Mouse (Mus musculus): Measurements from ENCODE around the gene Rec8. TPM values are rescaled to one million over a fixed set of nuclear protein-coding genes. Genes with fewer than 3 reads are reported as not detected.

Rec8 gene
- polyA plus RNA-seq, 1 experiment from 2014 or later, result not detected

GRCm38 (mm10) chr14:55608339-55608738, 9.5 kb upstream of the Rec8 start:
- ATAC-seq (no peak), DNase-seq (ENCODE audit: low read depth, low spot score) (no peak)
- ChIA-PET CTCF (no interaction called here), POLR2A (interaction anchor here (1.2 kb wide), 1 partner anchor 45 kb away, joined by 3 read pairs; no protein-coding TSS in a partner anchor)
- H3K27me3 ChIP-seq, result no peaks in the 10 kb centered on the region
- no peak for TF ChIP-seq CTCF (IDR thresholded peaks at IDR 0.05)
- in situ Hi-C loops (cut with MboI; ENCODE audit: low pct_unique_long_range_greater_than_20kb), result no loop called here

GRCm38 (mm10) chr14:55613346-55613745, 4.5 kb upstream of the Rec8 start:
- H3K27me3 ChIP-seq, result no peaks in the 10 kb centered on the region
- CTCF ChIA-PET, result interaction anchor here (0.9 kb wide), 1 partner anchor 16 kb away, joined by 3 read pairs; no protein-coding TSS in a partner anchor
- POLR2A ChIA-PET, result no interaction called here
- in situ Hi-C loops (cut with MboI; ENCODE audit: low pct_unique_long_range_greater_than_20kb), result loop anchor here (10.0 kb wide), 1 partner anchor 119 kb away; the partner anchor contains the start of gene Carmil3
- TF ChIP-seq CTCF (IDR thresholded peaks at IDR 0.05), result no peak
- ATAC-seq (peak; percentile 85), DNase-seq (ENCODE audit: low read depth, low spot score) (peak; percentile 62)

GRCm38 (mm10) chr14:55614565-55615178, 3.2 kb upstream of the Rec8 start:
- ChIA-PET POLR2A (interaction anchor here (0.6 to 0.7 kb wide), 2 partner anchors 10 to 22 kb away, joined by 3 read pairs; no protein-coding TSS in a partner anchor), CTCF (no interaction called here)
- DNase-seq (ENCODE audit: low read depth, low spot score) (no peak), ATAC-seq (no peak)
- no peak for TF ChIP-seq CTCF (IDR thresholded peaks at IDR 0.05)
- in situ Hi-C loops (cut with MboI; ENCODE audit: low pct_unique_long_range_greater_than_20kb), result loop anchor here (10.0 kb wide), 1 partner anchor 120 kb away; the partner anchor contains the start of gene Carmil3
- H3K27me3 ChIP-seq, result no peaks in the 10 kb centered on the region

GRCm38 (mm10) chr14:55615876-55616275, 2.0 kb upstream of the Rec8 start:
- no peaks in the 10 kb centered on the region for H3K27me3 ChIP-seq
- ChIA-PET POLR2A (interaction anchor here (0.6 to 0.7 kb wide), 3 partner anchors 24 to 848 kb away, joined by 3 to 5 read pairs (median 3); no protein-coding TSS in a partner anchor), CTCF (no interaction called here)
- no peak for TF ChIP-seq CTCF (IDR thresholded peaks at IDR 0.05)
- in situ Hi-C loops (cut with MboI; ENCODE audit: low pct_unique_long_range_greater_than_20kb), result loop anchor here (10.0 kb wide), 1 partner anchor 121 kb away; the partner anchor contains the start of gene Carmil3
- DNase-seq (ENCODE audit: low read depth, low spot score) (no peak), ATAC-seq (no peak)

- no peaks in the 10 kb centered on the region for H3K27me3 ChIP-seq
- TF ChIP-seq CTCF (IDR thresholded peaks at IDR 0.05), result no peak
- DNase-seq (ENCODE audit: low read depth, low spot score) (no peak), ATAC-seq (no peak)
- ChIA-PET CTCF (no interaction called here), POLR2A (no interaction called here)
- in situ Hi-C loops (cut with MboI; ENCODE audit: low pct_unique_long_range_greater_than_20kb), result loop anchor here (10.0 kb wide), 1 partner anchor 122 kb away; the partner anchor contains the start of gene Carmil3
Observed at GRCm38 (mm10) chr14:55616844-55617243, 993 bp upstream of the Rec8 start.

- no peaks in the 10 kb centered on the region for H3K27me3 ChIP-seq
- CTCF ChIA-PET, result no interaction called here
- no peak for ATAC-seq
- no peak for DNase-seq (ENCODE audit: low read depth, low spot score)
- no peak for TF ChIP-seq CTCF (IDR thresholded peaks at IDR 0.05)
- in situ Hi-C loops (cut with MboI; ENCODE audit: low pct_unique_long_range_greater_than_20kb), result loop anchor here (10.0 kb wide), 1 partner anchor 124 kb away; the partner anchor contains the start of gene Carmil3
- POLR2A ChIA-PET, result interaction anchor here (0.6 kb wide), 1 partner anchor 242 kb away, joined by 3 read pairs; no protein-coding TSS in a partner anchor
Observed at GRCm38 (mm10) chr14:55618486-55619195, 804 bp downstream of the Rec8 start.

DNA sequence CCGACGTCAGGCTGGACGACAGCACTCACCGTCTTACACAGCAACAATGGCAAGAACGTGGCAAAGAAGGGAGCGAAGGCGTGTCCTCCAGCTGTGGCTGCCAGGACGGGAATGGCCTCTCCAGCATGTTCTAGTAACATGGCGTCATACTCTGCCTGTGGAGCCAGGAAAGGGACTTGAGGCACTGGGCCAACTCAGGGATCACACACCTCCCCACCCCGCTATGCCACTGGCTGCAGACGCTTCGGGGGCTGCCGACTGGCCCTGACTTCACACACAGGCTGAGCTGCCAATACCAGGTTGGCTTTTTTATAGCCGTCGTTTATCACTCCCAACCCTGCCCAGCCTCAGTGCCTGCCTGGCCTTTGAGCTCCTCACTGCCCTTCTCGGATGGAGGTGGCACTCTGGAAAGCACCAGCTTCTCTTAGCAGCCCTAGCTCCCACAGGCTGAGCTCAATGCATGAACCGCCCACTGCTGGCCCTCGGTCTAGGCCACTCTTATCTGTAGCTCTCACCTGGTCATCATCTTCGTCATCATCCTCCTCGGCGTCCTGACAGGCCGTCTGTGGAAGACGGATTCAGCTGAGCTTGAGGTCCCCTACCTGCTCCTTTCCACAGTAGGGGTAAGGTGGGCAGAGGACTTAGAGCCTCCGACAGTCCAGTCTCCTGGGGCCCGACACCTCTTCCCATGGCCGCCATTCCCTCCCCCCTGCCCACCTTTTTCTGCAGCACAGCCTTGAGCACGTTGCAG, 10.4 kb downstream of the Rec8 start:
- in situ Hi-C loops (cut with MboI; ENCODE audit: low pct_unique_long_range_greater_than_20kb), result no loop called here
- ATAC-seq (no peak), DNase-seq (ENCODE audit: low read depth, low spot score) (no peak)
- ChIA-PET CTCF (interaction anchor here (1.1 kb wide), 1 partner anchor 38 kb away, joined by 3 read pairs; the partner anchor contains the start of gene Psme2), POLR2A (no interaction called here)
- no peak for TF ChIP-seq CTCF (IDR thresholded peaks at IDR 0.05)
- H3K27me3 ChIP-seq, result no peaks in the 10 kb centered on the region

DNA sequence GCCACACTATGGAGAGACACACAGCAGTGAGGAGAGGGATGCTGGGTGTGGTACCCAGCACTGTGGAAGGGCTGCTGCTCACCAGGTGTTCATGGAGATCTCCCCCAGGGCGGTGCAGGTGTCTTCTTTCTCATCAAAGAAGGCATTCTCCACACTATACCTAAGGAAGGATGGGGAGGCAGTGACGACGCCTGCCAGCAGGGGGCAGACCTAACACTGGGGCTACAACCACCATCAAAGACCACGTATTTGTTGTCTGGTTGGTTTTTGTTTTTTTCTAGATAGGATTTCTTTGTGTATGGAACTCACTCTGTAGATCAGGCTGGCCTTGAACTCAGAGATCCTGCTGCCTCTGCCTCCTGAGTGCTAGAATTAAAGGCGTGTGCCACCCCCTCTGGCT, 11.5 kb downstream of the Rec8 start:
- in situ Hi-C loops (cut with MboI; ENCODE audit: low pct_unique_long_range_greater_than_20kb), result no loop called here
- ATAC-seq (no peak), DNase-seq (ENCODE audit: low read depth, low spot score) (no peak)
- ChIA-PET POLR2A (no interaction called here), CTCF (interaction anchor here (1.0 kb wide), 1 partner anchor 8 kb away, joined by 3 read pairs; no protein-coding TSS in a partner anchor)
- H3K27me3 ChIP-seq, result no peaks in the 10 kb centered on the region
- TF ChIP-seq CTCF (IDR thresholded peaks at IDR 0.05), result no peak

DNA sequence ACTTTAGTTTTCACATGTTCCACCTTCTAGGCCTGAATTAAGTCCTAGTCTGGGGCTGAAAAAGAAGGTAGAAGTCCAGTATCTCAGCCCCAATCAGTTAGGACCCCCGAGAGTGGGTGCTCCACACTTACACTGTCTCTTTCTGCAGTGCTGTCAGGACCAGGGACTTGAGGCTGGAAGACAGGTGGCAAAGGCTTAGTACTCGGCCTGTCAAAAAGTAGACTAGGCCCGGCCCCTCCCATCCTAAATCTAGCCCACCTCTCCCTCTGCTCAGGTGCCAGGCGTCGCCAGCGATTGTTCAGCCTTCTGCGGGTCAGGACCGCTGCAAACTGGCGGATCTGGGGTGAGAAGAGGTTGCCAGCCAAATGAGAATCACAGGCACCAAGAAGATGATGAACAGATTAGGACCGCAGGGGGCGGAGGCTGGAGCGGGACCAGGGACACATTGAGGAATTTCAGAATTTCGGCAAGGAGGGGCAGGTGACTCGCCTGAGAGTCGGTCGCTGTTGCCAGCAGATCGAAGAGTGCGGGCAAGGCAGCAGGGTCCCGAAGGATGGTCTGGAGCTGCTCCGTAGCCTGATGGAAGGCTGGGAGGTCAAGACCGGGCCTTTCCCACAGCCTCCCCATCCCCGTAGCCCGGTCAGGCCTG, 17.2 kb downstream of the Rec8 start:
- POLR2A ChIA-PET, result interaction anchor here (0.6 to 1.3 kb wide), 3 partner anchors 11 to 111 kb away, joined by 3 to 4 read pairs (median 4); partner anchors contain the start of gene Mdp1
- no peak for DNase-seq (ENCODE audit: low read depth, low spot score)
- no peak for TF ChIP-seq CTCF (IDR thresholded peaks at IDR 0.05)

More for the DNA sequence above, 17.2 kb downstream of the Rec8 start:
- in situ Hi-C loops (cut with MboI; ENCODE audit: low pct_unique_long_range_greater_than_20kb), result no loop called here
- ATAC-seq, result peak; percentile 27
- CTCF ChIA-PET, result interaction anchor here (0.9 kb wide), 1 partner anchor 9 kb away, joined by 3 read pairs; no protein-coding TSS in a partner anchor
- H3K27me3 ChIP-seq, result no peaks in the 10 kb centered on the region
